Mouse (Mus musculus): ENCODE results near the gene Strn3. TPM values are rescaled to one million over a fixed set of nuclear protein-coding genes. Genes with fewer than 3 reads are reported as not detected.

Gene Strn3
- 8.8 TPM for polyA plus RNA-seq (2015; fragmentation: Illumina TruSeq; extraction: RNeasy Lipid Tissue Mini Kit (QIAGEN cat#74804); ENCODE audit: insufficient read depth, low read depth, low replicate concordance)

DNA sequence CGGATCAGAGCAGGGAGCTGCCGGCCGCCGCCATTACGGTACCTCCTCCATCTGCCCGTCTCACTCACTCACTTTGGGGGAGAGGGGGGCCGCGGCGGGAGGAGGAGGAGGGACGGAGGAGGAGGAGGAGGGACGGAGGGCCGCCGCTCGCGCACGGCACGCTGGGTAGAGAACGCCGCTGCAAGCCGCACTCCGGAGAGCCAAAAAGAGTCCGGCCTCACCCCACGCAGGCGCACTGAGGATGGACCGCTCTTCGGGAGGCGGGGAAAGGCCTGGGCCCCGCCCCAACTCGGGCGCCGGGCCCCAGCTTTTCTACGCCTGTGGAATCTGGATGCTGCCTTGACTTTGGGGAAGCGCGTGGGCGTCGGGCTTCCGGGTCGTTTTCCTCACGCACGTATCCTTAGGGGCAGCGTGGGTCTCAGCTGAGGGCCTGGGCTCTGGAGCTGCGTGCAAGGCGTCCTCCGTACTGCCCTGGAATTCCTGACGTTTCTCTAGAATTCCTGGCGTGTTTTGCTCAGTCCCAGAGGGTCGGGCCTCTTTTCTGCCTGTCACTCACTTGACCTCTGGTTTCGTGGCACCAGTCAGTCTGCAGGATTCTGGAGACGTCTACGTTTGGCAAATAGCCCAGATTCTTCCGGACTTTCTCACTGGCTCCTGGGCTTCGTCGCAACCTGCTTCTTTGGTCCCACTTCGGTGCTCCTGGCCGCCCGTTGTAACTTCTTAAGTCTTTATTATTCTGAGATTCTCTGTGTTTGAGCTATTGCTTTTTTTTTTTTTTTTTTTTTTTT lies at the start of gene Strn3:
Strn3 (minus strand) TSS at position 53 of the 788 bp plus-strand sequence.

GRCm38 (mm10) chr12:51690893-51691844 lies 528 bp downstream of the Strn3 start, which contains the start of gene Ap4s1:
Gene Ap4s1 (plus strand): TSS chr12:51691033.

DNA sequence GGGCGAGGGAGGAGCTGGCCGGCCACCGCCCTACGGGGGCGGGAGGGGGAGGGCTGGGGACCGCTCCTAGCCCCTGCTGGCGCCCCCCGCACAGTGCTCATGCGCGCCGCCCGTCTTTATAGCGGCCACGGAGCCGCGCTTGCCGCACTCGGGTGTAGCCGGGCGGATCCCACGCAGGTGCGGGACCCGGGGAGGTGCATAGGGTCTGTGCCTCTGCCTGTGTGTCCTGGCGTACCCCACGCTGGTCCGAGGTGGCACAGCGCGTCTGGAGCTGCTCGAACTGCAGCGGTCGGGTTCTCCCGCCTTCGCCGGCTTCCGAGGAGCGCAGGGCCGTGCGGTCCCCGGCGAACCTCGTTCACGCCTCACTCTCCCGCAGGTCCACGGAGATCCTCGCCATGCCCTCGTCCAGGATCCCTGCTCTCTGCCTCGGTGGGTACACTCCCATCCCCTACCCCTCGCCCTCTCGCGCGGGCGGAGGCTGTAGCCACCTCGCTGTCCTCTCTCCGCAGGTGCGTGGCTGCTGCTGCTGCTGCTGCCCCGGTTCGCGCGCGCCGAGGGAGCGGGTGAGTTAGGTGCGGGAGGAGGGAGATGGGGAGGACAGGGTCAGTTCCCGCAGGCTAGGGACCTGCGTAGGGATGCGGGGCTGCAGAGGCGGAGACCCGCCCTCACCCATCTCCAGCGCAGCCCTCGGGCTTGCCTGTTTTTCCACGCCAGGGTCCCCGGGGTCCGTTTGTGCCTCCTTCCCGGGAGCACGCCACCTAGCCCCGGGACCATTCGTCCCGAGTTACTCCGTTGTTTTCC lies 98.3 kb downstream of the Strn3 start, which contains the start of gene Coch:
Coch (plus strand) TSS at position 113 of the 801 bp plus-strand sequence.

Other genes starting within 250 kb of the Strn3 start
- gene Coch, start 98.6 kb downstream of the Strn3 start, polyA plus RNA-seq (2015; fragmentation: Illumina TruSeq; extraction: RNeasy Lipid Tissue Mini Kit (QIAGEN cat#74804); ENCODE audit: insufficient read depth, low read depth, low replicate concordance) = 0.33 TPM
- 9.4 TPM for gene Ap4s1, start 864 bp downstream of the Strn3 start, polyA plus RNA-seq (2015; fragmentation: Illumina TruSeq; extraction: RNeasy Lipid Tissue Mini Kit (QIAGEN cat#74804); ENCODE audit: insufficient read depth, low read depth, low replicate concordance)
- 7.2 TPM for gene Hectd1, start 137.6 kb upstream of the Strn3 start, polyA plus RNA-seq (2015; fragmentation: Illumina TruSeq; extraction: RNeasy Lipid Tissue Mini Kit (QIAGEN cat#74804); ENCODE audit: insufficient read depth, low read depth, low replicate concordance)

Measured in pancreas, adult 10 weeks (tissue).